Mouse (Mus musculus) hindbrain, embryonic 11.5 days (tissue): ENCODE results near the gene Rps6ka5. TPM values are rescaled to one million over a fixed set of nuclear protein-coding genes. Genes with fewer than 3 reads are reported as not detected.

ENCODE experiments used
- ATAC-seq: fragments of 200-750 bp; cut with Nextera tagmentation; 2 replicates; pipeline ENCODE4 v1.8.0; 2017; ENCODE audit warnings: mild to moderate bottlenecking, moderate TSS enrichment, moderate library complexity; ENCODE audit not compliant: low FRiP score
- DNase-seq: peaks from one replicate; pipeline ENCODE4 v3.0.0-alpha.2; 2015; ENCODE audit warnings: low spot score
- H3K27ac ChIP-seq: fragments of 300-500 bp; sonication (generic); 2 replicates; pipeline ENCODE4 v1.5.1; 2014; ENCODE audit warnings: mild to moderate bottlenecking, low read depth, low read length
- H3K27me3 ChIP-seq: fragments of 300-500 bp; sonication (generic); 2 replicates; pipeline ENCODE4 v1.6.1; 2014; ENCODE audit warnings: mild to moderate bottlenecking, low read length, moderate library complexity, mixed read lengths; ENCODE audit not compliant: control insufficient read depth, insufficient read depth
- H3K36me3 ChIP-seq: fragments of 300-500 bp; sonication (generic); 2 replicates; pipeline ENCODE4 v1.6.1; 2014; ENCODE audit warnings: mild to moderate bottlenecking, low read length, moderate library complexity, mixed read lengths; ENCODE audit not compliant: control insufficient read depth, insufficient read depth
- H3K4me1 ChIP-seq: fragments of 300-500 bp; sonication (generic); replicated peaks from 2 replicates; pipeline ENCODE4 v1.6.1; 2014; ENCODE audit warnings: low read length, mixed read lengths; ENCODE audit not compliant: control insufficient read depth, insufficient read depth
- H3K4me2 ChIP-seq: fragments of 300-500 bp; sonication (generic); replicated peaks from 2 replicates; pipeline ENCODE4 v1.6.1; 2014; ENCODE audit warnings: mild to moderate bottlenecking, low read depth, low read length
- H3K4me3 ChIP-seq: fragments of 300-500 bp; sonication (generic); 2 replicates; pipeline ENCODE4 v1.5.1; 2014; ENCODE audit warnings: low read depth, low read length
- H3K9ac ChIP-seq: fragments of 300-500 bp; sonication (generic); 2 replicates; pipeline ENCODE4 v1.6.1; 2014; ENCODE audit warnings: low read depth, low read length
- H3K9me3 ChIP-seq: fragments of 300-500 bp; sonication (generic); 2 replicates; pipeline ENCODE4 v1.6.1; 2016; ENCODE audit warnings: low read length; ENCODE audit not compliant: control insufficient read depth
- WGBS: fragments of 180-500 bp; shearing (Covaris S2); extraction: QIAGEN DNeasy Blood & Tissue Kit; methylation state at CpG from one replicate; pipeline ENCODE4 v1.1.7; 2014; 5-methylcytosine and 5-hydroxymethylcytosine counted together
- polyA plus RNA-seq: library from polyadenylated mRNA; unstranded; fragments of >200 nt; fragmentation: Nextera tagmentation; extraction: Ambion mirVana; gene quantifications from 2 replicates; pipeline ENCODE4 v1.2.1, GENCODE M21; 2014

Rps6ka5 gene
- polyA plus RNA-seq, 1 experiment from 2014 or later = 5.6 TPM

GRCm38 (mm10) chr12:100533209-100533608 is 193.6 kb downstream of the Rps6ka5 start:
- Histone ChIP-seq H3K36me3 (no peaks in the 10 kb centered on the region), H3K27me3 (no peaks in the 10 kb centered on the region), H3K9me3 (no peaks in the 10 kb centered on the region), H3K27ac (no peak overlapping the region), H3K9ac (no peak overlapping the region), H3K4me2 (no peak overlapping the region), H3K4me1 (peaks cover 5% of the 10 kb centered on the region; the same call in 1 of the 2 replicates), H3K4me3 (no peak overlapping the region)
- DNase-seq = no peak
- no peak for ATAC-seq
- WGBS = 86% methylated on average over 4 of the region's 4 CpGs

GRCm38 (mm10) chr12:100531740-100532139 is 195.0 kb downstream of the Rps6ka5 start:
- no peak overlapping the region for H3K4me2 ChIP-seq
- peaks cover 5% of the 10 kb centered on the region for H3K4me1 ChIP-seq
- 85% methylated on average over 1 of the region's 1 CpGs for WGBS
- H3K9ac ChIP-seq = no peak overlapping the region
- no peak overlapping the region for H3K4me3 ChIP-seq
- no peaks in the 10 kb centered on the region for H3K27me3 ChIP-seq
- no peaks in the 10 kb centered on the region for H3K36me3 ChIP-seq
- H3K9me3 ChIP-seq = no peaks in the 10 kb centered on the region
- ATAC-seq = no peak
- no peak overlapping the region for H3K27ac ChIP-seq
- no peak for DNase-seq

GRCm38 (mm10) chr12:100530871-100531270 is 195.9 kb downstream of the Rps6ka5 start:
- ATAC-seq = no peak

GRCm38 (mm10) chr12:100529651-100530050 is 197.1 kb downstream of the Rps6ka5 start:
- Histone ChIP-seq H3K9me3 (no peaks in the 10 kb centered on the region), H3K4me3 (no peak overlapping the region), H3K4me1 (peaks cover 5% of the 10 kb centered on the region), H3K9ac (no peak overlapping the region), H3K27ac (no peak overlapping the region), H3K36me3 (no peaks in the 10 kb centered on the region), H3K4me2 (no peak overlapping the region), H3K27me3 (no peaks in the 10 kb centered on the region)
- DNase-seq = no peak
- WGBS = 73% methylated on average over 5 of the region's 5 CpGs
- no peak for ATAC-seq

More at GRCm38 (mm10) chr12:100530871-100531270, 195.9 kb downstream of the Rps6ka5 start:
- DNase-seq = no peak
- no peak overlapping the region for H3K4me3 ChIP-seq
- no peaks in the 10 kb centered on the region for H3K36me3 ChIP-seq
- no peak overlapping the region for H3K27ac ChIP-seq
- H3K4me1 ChIP-seq = peaks cover 5% of the 10 kb centered on the region
- no peak overlapping the region for H3K4me2 ChIP-seq
- WGBS = 90% methylated on average over 5 of the region's 5 CpGs
- H3K9ac ChIP-seq = no peak overlapping the region
- no peaks in the 10 kb centered on the region for H3K27me3 ChIP-seq
- H3K9me3 ChIP-seq = no peaks in the 10 kb centered on the region

GRCm38 (mm10) chr12:100529172-100529571 is 197.6 kb downstream of the Rps6ka5 start:
- Histone ChIP-seq H3K27me3 (no peaks in the 10 kb centered on the region), H3K36me3 (no peaks in the 10 kb centered on the region), H3K9me3 (no peaks in the 10 kb centered on the region), H3K4me2 (no peak overlapping the region), H3K9ac (no peak overlapping the region; the same call in 1 of the 2 replicates), H3K4me3 (no peak overlapping the region), H3K4me1 (peaks cover 5% of the 10 kb centered on the region), H3K27ac (no peak overlapping the region)
- peak; percentile 45 for DNase-seq
- ATAC-seq = 0 out of 2 replicates have a peak, but pooled peaks have one; percentile 6
- 13% methylated on average over 8 of the region's 8 CpGs for WGBS

GRCm38 (mm10) chr12:100528246-100528645 is 198.5 kb downstream of the Rps6ka5 start:
- Histone ChIP-seq H3K27ac (no peak overlapping the region), H3K4me1 (peaks cover 3% of the 10 kb centered on the region), H3K36me3 (no peaks in the 10 kb centered on the region), H3K9me3 (no peaks in the 10 kb centered on the region), H3K4me3 (no peak overlapping the region), H3K4me2 (no peak overlapping the region), H3K27me3 (no peaks in the 10 kb centered on the region), H3K9ac (no peak overlapping the region)
- WGBS = 44% methylated on average over 3 of the region's 3 CpGs
- ATAC-seq = peak; percentile 46; the same call in 1 of the 2 replicates
- no peak for DNase-seq

GRCm38 (mm10) chr12:100527753-100528152 is 199.0 kb downstream of the Rps6ka5 start:
- no peak overlapping the region for H3K4me3 ChIP-seq
- no peaks in the 10 kb centered on the region for H3K36me3 ChIP-seq
- peak; percentile 98 for ATAC-seq
- peak; percentile 80 for DNase-seq
- H3K4me1 ChIP-seq = peaks cover 3% of the 10 kb centered on the region
- no peaks in the 10 kb centered on the region for H3K27me3 ChIP-seq
- no peak overlapping the region for H3K27ac ChIP-seq
- no peaks in the 10 kb centered on the region for H3K9me3 ChIP-seq
- H3K9ac ChIP-seq = no peak overlapping the region
- H3K4me2 ChIP-seq = peak overlapping the region; percentile 34
- WGBS = 11% methylated on average over 9 of the region's 9 CpGs

- DNase-seq (no peak), ATAC-seq (peak; percentile 36)
- Histone ChIP-seq H3K4me2 (peak overlapping the region; percentile 34), H3K9ac (no peak overlapping the region), H3K9me3 (no peaks in the 10 kb centered on the region), H3K27me3 (no peaks in the 10 kb centered on the region), H3K27ac (no peak overlapping the region), H3K4me3 (no peak overlapping the region), H3K4me1 (peaks cover 3% of the 10 kb centered on the region), H3K36me3 (no peaks in the 10 kb centered on the region)
- 68% methylated on average over 9 of the region's 9 CpGs for WGBS
Observed at GRCm38 (mm10) chr12:100527241-100527640, 199.5 kb downstream of the Rps6ka5 start.

- Histone ChIP-seq H3K27me3 (no peaks in the 10 kb centered on the region), H3K4me3 (no peak overlapping the region), H3K4me2 (no peak overlapping the region), H3K9ac (no peak overlapping the region), H3K4me1 (peaks cover 3% of the 10 kb centered on the region), H3K36me3 (no peaks in the 10 kb centered on the region), H3K9me3 (no peaks in the 10 kb centered on the region), H3K27ac (no peak overlapping the region)
- ATAC-seq (no peak), DNase-seq (no peak)
- 77% methylated on average over 1 of the region's 1 CpGs for WGBS
Observed at GRCm38 (mm10) chr12:100525939-100526338, 200.8 kb downstream of the Rps6ka5 start.
